In genomic region chr4:129609139-129609631, GRCm38 (mm10) we compare ENCODE assay signal across 9 mouse cellular contexts. TPM values are rescaled to one million over a fixed set of nuclear protein-coding genes. Genes with fewer than 3 reads are reported as not detected.
DNase-seq lines count a peak whose midpoint lies in the region; ATAC-seq and TF ChIP-seq lines count a peak whose summit lies in the region.
"Had no signal": no experiment of that assay in that cellular context is flagged by ENCODE, and none has a peak within 500 bp of the region (broad histone marks: within the 10 kb centered on the region; RNA-seq: fewer than 3 reads in every experiment).

No protein-coding gene starts in this region.

- H3K4me1 ChIP-seq in hindbrain, embryonic 12.5 days: no peaks in the 10 kb centered on the region; the same call in none of the 2 replicates
- peaks cover 3% of the 10 kb centered on the region; the same call in 1 of the 2 replicates for H3K4me1 ChIP-seq in hindbrain, embryonic 14.5 days (replicated peaks; ENCODE audit: control insufficient read depth, insufficient read depth, low read length)
- no peaks in the 10 kb centered on the region for H3K4me1 ChIP-seq in midbrain, embryonic 12.5 days
- no peaks in the 10 kb centered on the region for H3K4me1 ChIP-seq in midbrain, embryonic 14.5 days (ENCODE audit: control insufficient read depth, insufficient read depth, low read length)
- peaks cover 45% of the 10 kb centered on the region for H3K4me1 ChIP-seq in thymus, adult 2 months (replicated peaks; ENCODE audit: control insufficient read depth, insufficient read depth, low read length)

- no peaks in the 10 kb centered on the region for H3K27me3 ChIP-seq in hindbrain, embryonic 12.5 days
- H3K27me3 ChIP-seq in hindbrain, embryonic 14.5 days (ENCODE audit: control insufficient read depth, insufficient read depth, low read length): no peaks in the 10 kb centered on the region
- no peaks in the 10 kb centered on the region for H3K27me3 ChIP-seq in midbrain, embryonic 12.5 days
- H3K27me3 ChIP-seq in midbrain, embryonic 14.5 days (ENCODE audit: control insufficient read depth, insufficient read depth, low read length): no peaks in the 10 kb centered on the region
- H3K27me3 ChIP-seq in thymus, adult 2 months (ENCODE audit: control insufficient read depth, insufficient read depth, low read length): no peaks in the 10 kb centered on the region
- H3K27me3 ChIP-seq: heart, embryonic 12.5 days had no signal

- peaks cover 44% of the 10 kb centered on the region for H3K36me3 ChIP-seq in hindbrain, embryonic 12.5 days
- peaks cover 47% of the 10 kb centered on the region for H3K36me3 ChIP-seq in hindbrain, embryonic 14.5 days (replicated peaks; ENCODE audit: control insufficient read depth, insufficient read depth)
- peaks cover 52% of the 10 kb centered on the region for H3K36me3 ChIP-seq in midbrain, embryonic 12.5 days
- peaks cover 45% of the 10 kb centered on the region for H3K36me3 ChIP-seq in midbrain, embryonic 14.5 days (ENCODE audit: control insufficient read depth, insufficient read depth, low read length)
- peaks cover 10% of the 10 kb centered on the region; the same call in 1 of the 2 replicates for H3K36me3 ChIP-seq in thymus, adult 2 months (ENCODE audit: control insufficient read depth, insufficient read depth, low read length)

- TF ChIP-seq POLR2A in thymus, adult 2 months (IDR thresholded peaks at IDR 0.05; ENCODE audit: control insufficient read depth, extremely low read depth, insufficient read depth, low read length, poor library complexity): no peak

- WGBS in hindbrain, embryonic 12.5 days: 86% methylated on average over 12 of the region's 12 CpGs
- 85% methylated on average over 12 of the region's 12 CpGs for WGBS in hindbrain, embryonic 14.5 days
- 81% methylated on average over 12 of the region's 12 CpGs for WGBS in midbrain, embryonic 12.5 days
- WGBS in midbrain, embryonic 14.5 days: 84% methylated on average over 12 of the region's 12 CpGs
- WGBS in thymus, adult 2 months: 60% methylated on average over 12 of the region's 12 CpGs

- no peak for DNase-seq in hindbrain, embryonic 14.5 days (ENCODE audit: low spot score)
- no peak for DNase-seq in midbrain, embryonic 14.5 days
- peak; percentile 48 for DNase-seq in induced T-regulatory cell, adult 2 months (ENCODE audit: low read depth)
- peak; percentile 46 for DNase-seq in thymus, adult 2 months
- no peak for DNase-seq in ovary, postnatal 10 days (ENCODE audit: low spot score)
- DNase-seq in layer of hippocampus, adult 9-10 months (ENCODE audit: low spot score): no peak

- H3K4me3 ChIP-seq in hindbrain, embryonic 12.5 days: no peak overlapping the region
- H3K4me3 ChIP-seq in hindbrain, embryonic 14.5 days (replicated peaks; ENCODE audit: low read length): no peak overlapping the region
- H3K4me3 ChIP-seq in midbrain, embryonic 12.5 days: no peak overlapping the region
- no peak overlapping the region for H3K4me3 ChIP-seq in midbrain, embryonic 14.5 days (replicated peaks; ENCODE audit: low read depth, low read length)
- H3K4me3 ChIP-seq in thymus, adult 2 months (ENCODE audit: control insufficient read depth, insufficient read depth, low read length): no peak overlapping the region
- H3K4me3 ChIP-seq: heart, embryonic 12.5 days had no signal

- no peak overlapping the region for H3K4me2 ChIP-seq in hindbrain, embryonic 12.5 days (replicated peaks)
- no peak overlapping the region for H3K4me2 ChIP-seq in hindbrain, embryonic 14.5 days (replicated peaks)
- no peak overlapping the region for H3K4me2 ChIP-seq in midbrain, embryonic 12.5 days (replicated peaks)
- H3K4me2 ChIP-seq in midbrain, embryonic 14.5 days (ENCODE audit: low read length): no peak overlapping the region
- H3K4me2 ChIP-seq: heart, embryonic 12.5 days had no signal

- H3K27ac ChIP-seq in hindbrain, embryonic 12.5 days: 0 out of 2 replicates have a peak overlapping the region, but pooled peaks have one; percentile 5
- no peak overlapping the region for H3K27ac ChIP-seq in hindbrain, embryonic 14.5 days
- no peak overlapping the region for H3K27ac ChIP-seq in midbrain, embryonic 12.5 days (replicated peaks)
- H3K27ac ChIP-seq in midbrain, embryonic 14.5 days (replicated peaks; ENCODE audit: low read depth, low read length): no peak overlapping the region
- peak overlapping the region; percentile 97 for H3K27ac ChIP-seq in thymus, adult 2 months (ENCODE audit: control insufficient read depth, insufficient read depth, low read length)

- TF ChIP-seq CTCF in thymus, adult 2 months (IDR thresholded peaks at IDR 0.05; ENCODE audit: borderline replicate concordance, control insufficient read depth, extremely low read depth, insufficient read depth, low read length, poor library complexity): no peak

- H3K9ac ChIP-seq in hindbrain, embryonic 12.5 days: no peak overlapping the region
- no peak overlapping the region for H3K9ac ChIP-seq in hindbrain, embryonic 14.5 days
- H3K9ac ChIP-seq in midbrain, embryonic 12.5 days (replicated peaks): no peak overlapping the region; the same call in 1 of the 2 replicates
- no peak overlapping the region for H3K9ac ChIP-seq in midbrain, embryonic 14.5 days (replicated peaks; ENCODE audit: low read length)
- H3K9ac ChIP-seq: heart, embryonic 12.5 days had no signal

- no peak; the same call in 1 of the 2 replicates for ATAC-seq in hindbrain, embryonic 12.5 days (ENCODE audit: low FRiP score)
- no peak for ATAC-seq in hindbrain, embryonic 14.5 days (ENCODE audit: low FRiP score)
- ATAC-seq in midbrain, embryonic 12.5 days (ENCODE audit: low FRiP score, low read depth): 0 out of 2 replicates have a peak, but pooled peaks have one; percentile 36
- ATAC-seq in midbrain, embryonic 14.5 days (ENCODE audit: low FRiP score, low TSS enrichment): no peak; the same call in 1 of the 2 replicates

- no peaks in the 10 kb centered on the region for H3K9me3 ChIP-seq in hindbrain, embryonic 12.5 days (replicated peaks)
- H3K9me3 ChIP-seq in hindbrain, embryonic 14.5 days (ENCODE audit: control insufficient read depth, low read length): no peaks in the 10 kb centered on the region
- no peaks in the 10 kb centered on the region for H3K9me3 ChIP-seq in midbrain, embryonic 12.5 days
- no peaks in the 10 kb centered on the region for H3K9me3 ChIP-seq in midbrain, embryonic 14.5 days (ENCODE audit: control insufficient read depth, low read length)
- H3K9me3 ChIP-seq: heart, embryonic 12.5 days had no signal

RNA-seq across cellular contexts. Expression of gene Dcdc2b, which starts 4.9 kb away (rescaled TPM):
- 2.4 and 3.1 TPM in 2 replicates for polyA plus RNA-seq in hindbrain, embryonic 12.5 days (2016; fragmentation: Nextera tagmentation; extraction: Ambion mirVana)
- 2.7 and 5.4 TPM in 2 replicates for polyA plus RNA-seq in hindbrain, embryonic 14.5 days (2014; fragmentation: Nextera tagmentation; extraction: Ambion mirVana)
- 2.8 and 2.9 TPM in 2 replicates for polyA plus RNA-seq in midbrain, embryonic 12.5 days (2016; fragmentation: Nextera tagmentation; extraction: Ambion mirVana)
- 2.9 and 4.4 TPM in 2 replicates for polyA plus RNA-seq in midbrain, embryonic 14.5 days (2014; fragmentation: Nextera tagmentation; extraction: Ambion mirVana)
- polyA plus RNA-seq in thymus, adult 2 months (2012; rRNA removed): 4.9 and 7.0 TPM in 2 replicates

RNA-seq across cellular contexts. Expression of gene Tmem234, which starts 8.7 kb away (rescaled TPM):
- 164 and 174 TPM in 2 replicates for polyA plus RNA-seq in hindbrain, embryonic 12.5 days (2016; fragmentation: Nextera tagmentation; extraction: Ambion mirVana)
- 166 and 188 TPM in 2 replicates for polyA plus RNA-seq in hindbrain, embryonic 14.5 days (2014; fragmentation: Nextera tagmentation; extraction: Ambion mirVana)
- 182 and 192 TPM in 2 replicates for polyA plus RNA-seq in midbrain, embryonic 12.5 days (2016; fragmentation: Nextera tagmentation; extraction: Ambion mirVana)
- polyA plus RNA-seq in midbrain, embryonic 14.5 days (2014; fragmentation: Nextera tagmentation; extraction: Ambion mirVana): 181 and 186 TPM in 2 replicates
- 243 and 257 TPM in 2 replicates for polyA plus RNA-seq in thymus, adult 2 months (2012; rRNA removed)

RNA-seq across cellular contexts. Expression of gene Eif3i, which starts 8.7 kb away (rescaled TPM):
- 187 and 204 TPM in 2 replicates for polyA plus RNA-seq in hindbrain, embryonic 12.5 days (2016; fragmentation: Nextera tagmentation; extraction: Ambion mirVana)
- 226 and 227 TPM in 2 replicates for polyA plus RNA-seq in hindbrain, embryonic 14.5 days (2014; fragmentation: Nextera tagmentation; extraction: Ambion mirVana)
- 196 and 202 TPM in 2 replicates for polyA plus RNA-seq in midbrain, embryonic 12.5 days (2016; fragmentation: Nextera tagmentation; extraction: Ambion mirVana)
- 232 and 238 TPM in 2 replicates for polyA plus RNA-seq in midbrain, embryonic 14.5 days (2014; fragmentation: Nextera tagmentation; extraction: Ambion mirVana)
- polyA plus RNA-seq in thymus, adult 2 months (2012; rRNA removed): 331 and 350 TPM in 2 replicates

RNA-seq across cellular contexts. Expression of gene Iqcc, which starts 9.7 kb away (rescaled TPM):
- polyA plus RNA-seq in hindbrain, embryonic 12.5 days (2016; fragmentation: Nextera tagmentation; extraction: Ambion mirVana): 30.0 and 31.8 TPM in 2 replicates
- 28.5 and 31.3 TPM in 2 replicates for polyA plus RNA-seq in hindbrain, embryonic 14.5 days (2014; fragmentation: Nextera tagmentation; extraction: Ambion mirVana)
- 26.7 and 30.7 TPM in 2 replicates for polyA plus RNA-seq in midbrain, embryonic 12.5 days (2016; fragmentation: Nextera tagmentation; extraction: Ambion mirVana)
- 25.0 and 28.0 TPM in 2 replicates for polyA plus RNA-seq in midbrain, embryonic 14.5 days (2014; fragmentation: Nextera tagmentation; extraction: Ambion mirVana)
- polyA plus RNA-seq in thymus, adult 2 months (2012; rRNA removed): 73.8 and 78.8 TPM in 2 replicates

RNA-seq across cellular contexts. Expression of gene Ccdc28b, which starts 14.6 kb away (rescaled TPM):
- 85.9 and 91.5 TPM in 2 replicates for polyA plus RNA-seq in hindbrain, embryonic 12.5 days (2016; fragmentation: Nextera tagmentation; extraction: Ambion mirVana)
- polyA plus RNA-seq in hindbrain, embryonic 14.5 days (2014; fragmentation: Nextera tagmentation; extraction: Ambion mirVana): 127 and 128 TPM in 2 replicates
- polyA plus RNA-seq in midbrain, embryonic 12.5 days (2016; fragmentation: Nextera tagmentation; extraction: Ambion mirVana): 88.3 TPM in 2 replicates
- 127 and 147 TPM in 2 replicates for polyA plus RNA-seq in midbrain, embryonic 14.5 days (2014; fragmentation: Nextera tagmentation; extraction: Ambion mirVana)
- 34.8 and 35.3 TPM in 2 replicates for polyA plus RNA-seq in thymus, adult 2 months (2012; rRNA removed)

Comparison
In these comparisons a context has a peak if more than half of its experiments do, and no peak if none do; other contexts are left out.
1. H3K27ac ChIP-seq: peak in hindbrain, embryonic 12.5 days (single experiment) and thymus, adult 2 months (single experiment); none in hindbrain, embryonic 14.5 days (single experiment), midbrain, embryonic 12.5 days (single experiment) and midbrain, embryonic 14.5 days (single experiment).
2. DNase-seq: peak in induced T-regulatory cell, adult 2 months (single experiment) and thymus, adult 2 months (single experiment); none in hindbrain, embryonic 14.5 days (single experiment), midbrain, embryonic 14.5 days (single experiment), ovary, postnatal 10 days (single experiment) and layer of hippocampus, adult 9-10 months (single experiment).